Mouse (Mus musculus) MEL (cell line): ENCODE data around the gene Atg4b.

ENCODE experiments used
- CHD1 ChIP-seq: IDR thresholded peaks from 2 replicates; pipeline ENCODE4 v1.6.1; 2012; ENCODE audit warnings: low read depth, mild to moderate bottlenecking, inconsistent platforms, low read length, improper control_type of control experiment
- CHD2 ChIP-seq: IDR thresholded peaks from 2 replicates; pipeline ENCODE4 v1.6.1; 2011; ENCODE audit warnings: low read length, improper control_type of control experiment
- CTCF ChIP-seq, 3 experiments: IDR thresholded peaks in 2 of 3; conservative IDR thresholded peaks in 1 of 3; 2 replicates each; pipeline ENCODE4 v1.5.1; 2011 to 2012; ENCODE audit warnings: low read length in 3 of 3, low read depth in 2 of 3, mild to moderate bottlenecking in 2 of 3, improper control_type of control experiment in 1 of 3, inconsistent platforms in 1 of 3, mixed read lengths in 1 of 3, moderate library complexity in 1 of 3; ENCODE audit not compliant: control insufficient read depth in 1 of 3, insufficient read depth in 1 of 3, poor library complexity in 1 of 3, severe bottlenecking in 1 of 3
- ELF1 ChIP-seq: IDR thresholded peaks from 2 replicates; pipeline ENCODE4 v1.6.1; 2014; ENCODE audit warnings: low read depth, mild to moderate bottlenecking, inconsistent platforms, low read length, improper control_type of control experiment, moderate library complexity
- MAFK ChIP-seq: IDR thresholded peaks from 2 replicates; pipeline ENCODE4 v1.6.1; 2011; ENCODE audit warnings: low read depth, mild to moderate bottlenecking, low read length, improper control_type of control experiment, borderline replicate concordance
- MAX ChIP-seq: IDR thresholded peaks from 2 replicates; pipeline ENCODE4 v1.6.1; 2011; ENCODE audit warnings: low read length, improper control_type of control experiment
- NELFE ChIP-seq: IDR thresholded peaks from 2 replicates; pipeline ENCODE4 v1.6.1; 2011; ENCODE audit warnings: low read depth, low read length, improper control_type of control experiment
- POLR2A ChIP-seq, 2 experiments: IDR thresholded peaks; 2 replicates each; pipeline ENCODE4 v1.6.1; 2011 to 2012; ENCODE audit warnings: low read length in 2 of 2, mild to moderate bottlenecking in 2 of 2, control low read depth in 1 of 2, improper control_type of control experiment in 1 of 2, low read depth in 1 of 2, moderate library complexity in 1 of 2; ENCODE audit not compliant: control insufficient read depth in 1 of 2, insufficient read depth in 1 of 2, poor library complexity in 1 of 2
- RCOR1 ChIP-seq: IDR thresholded peaks from 2 replicates; pipeline ENCODE4 v1.6.1; 2012; ENCODE audit warnings: low read depth, mild to moderate bottlenecking, inconsistent platforms, low read length, improper control_type of control experiment
- SIN3A ChIP-seq: IDR thresholded peaks from 2 replicates; pipeline ENCODE4 v1.6.1; 2012; ENCODE audit warnings: low read length, improper control_type of control experiment, inconsistent platforms
- TCF12 ChIP-seq: IDR thresholded peaks from 2 replicates; pipeline ENCODE4 v1.6.1; 2014; ENCODE audit warnings: low read depth, mild to moderate bottlenecking, inconsistent platforms, low read length, improper control_type of control experiment, moderate library complexity
- UBTF ChIP-seq: IDR thresholded peaks from 2 replicates; pipeline ENCODE4 v1.6.1; 2012; ENCODE audit warnings: low read depth, mild to moderate bottlenecking, inconsistent platforms, low read length, improper control_type of control experiment, moderate library complexity, borderline replicate concordance; ENCODE audit not compliant: insufficient read depth
- ZC3H11A ChIP-seq: IDR thresholded peaks from 2 replicates; pipeline ENCODE4 v1.6.1; 2012; ENCODE audit warnings: low read depth, mild to moderate bottlenecking, inconsistent platforms, low read length, improper control_type of control experiment
- ZMIZ1 ChIP-seq: IDR thresholded peaks from 2 replicates; pipeline ENCODE4 v1.6.1; 2012; ENCODE audit warnings: low read depth, mild to moderate bottlenecking, inconsistent platforms, low read length, improper control_type of control experiment, moderate library complexity

DNA sequence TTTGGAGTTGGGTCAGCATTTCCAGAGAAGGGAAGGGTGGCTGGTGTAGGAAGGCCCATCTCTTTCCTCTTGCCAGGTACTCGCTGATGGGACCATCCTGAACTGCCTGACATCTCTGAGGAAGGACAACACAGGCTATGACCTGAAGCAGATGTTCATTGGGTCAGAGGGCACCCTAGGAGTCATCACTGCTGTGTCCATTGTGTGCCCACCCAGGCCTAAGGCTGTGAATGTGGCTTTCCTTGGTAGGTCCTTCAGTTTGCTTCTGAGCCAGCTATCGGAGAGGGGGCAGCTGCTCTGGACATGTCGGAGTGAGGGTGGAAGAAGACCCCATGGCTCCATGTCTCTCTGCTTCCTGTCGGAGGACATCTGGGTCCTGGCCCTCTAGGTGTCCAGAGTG lies 83.9 kb downstream of the Atg4b start:
- no peak for TF ChIP-seq MAX
- no peak for TF ChIP-seq CTCF (IDR thresholded peaks at IDR 0.05 in 2 of 3, conservative IDR thresholded peaks at IDR 0.05 in 1 of 3; ENCODE audit: control insufficient read depth in 1 of 3, insufficient read depth in 1 of 3, low read depth in 2 of 3, low read length in 3 of 3, poor library complexity in 1 of 3, severe bottlenecking in 1 of 3)
- TF ChIP-seq RCOR1 = no peak
- TF ChIP-seq ZMIZ1 = no peak
- TF ChIP-seq POLR2A (IDR thresholded peaks at IDR 0.05; ENCODE audit: control insufficient read depth in 1 of 2, insufficient read depth in 1 of 2, low read depth in 1 of 2, low read length in 2 of 2, poor library complexity in 1 of 2) = no peak
- no peak for TF ChIP-seq UBTF
- no peak for TF ChIP-seq CHD2
- no peak for TF ChIP-seq TCF12
- no peak for TF ChIP-seq ELF1
- TF ChIP-seq SIN3A = no peak
- no peak for TF ChIP-seq MAFK
- TF ChIP-seq CHD1 = no peak
- no peak for TF ChIP-seq ZC3H11A
- no peak for TF ChIP-seq NELFE
